Mouse (Mus musculus) myocyte (in vitro differentiated cells): ENCODE data around the gene Arhgap28.

Source experiments
- E2F4 ChIP-seq: IDR thresholded peaks from one replicate; pipeline ENCODE4 v1.6.1; 2011; ENCODE audit warnings: mild to moderate bottlenecking, control low read depth, moderate library complexity; ENCODE audit not compliant: insufficient read depth
- MAX ChIP-seq: IDR thresholded peaks from one replicate; pipeline ENCODE4 v1.6.1; 2011; ENCODE audit warnings: low read depth, mild to moderate bottlenecking, control low read depth
- POLR2A ChIP-seq: IDR thresholded peaks from one replicate; pipeline ENCODE4 v1.6.1; 2011; ENCODE audit warnings: low read depth, mild to moderate bottlenecking, control low read depth, moderate library complexity; ENCODE audit not compliant: insufficient read length
- POLR2AphosphoS2 ChIP-seq: IDR thresholded peaks from one replicate; pipeline ENCODE4 v1.6.1; 2011; ENCODE audit warnings: low read depth, control low read depth; ENCODE audit not compliant: insufficient read length
- REST ChIP-seq: IDR thresholded peaks from one replicate; pipeline ENCODE4 v1.6.1; 2011; ENCODE audit warnings: mild to moderate bottlenecking, control low read depth, moderate library complexity; ENCODE audit not compliant: insufficient read depth, insufficient read length
- SRF ChIP-seq: IDR thresholded peaks from one replicate; pipeline ENCODE4 v1.6.1; 2011; ENCODE audit warnings: low read depth; ENCODE audit not compliant: control insufficient read depth, insufficient read length
- TCF12 ChIP-seq: IDR thresholded peaks from one replicate; pipeline ENCODE4 v1.6.1; 2011; ENCODE audit warnings: mild to moderate bottlenecking, control low read depth; ENCODE audit not compliant: poor library complexity, insufficient read depth, severe bottlenecking
- TCF3 ChIP-seq: IDR thresholded peaks from one replicate; pipeline ENCODE4 v1.6.1; 2011; ENCODE audit warnings: low read depth, control low read depth; ENCODE audit not compliant: insufficient read length
- USF1 ChIP-seq: IDR thresholded peaks from one replicate; pipeline ENCODE4 v1.6.1; 2011; ENCODE audit warnings: low read depth, mild to moderate bottlenecking, control low read depth, moderate library complexity

- TF ChIP-seq MAX = no peak
- TF ChIP-seq POLR2A = no peak
- no peak for TF ChIP-seq REST
- no peak for TF ChIP-seq TCF3
- TF ChIP-seq USF1 = no peak
- no peak for TF ChIP-seq SRF
- TF ChIP-seq TCF12 = peak; percentile 65
- no peak for TF ChIP-seq E2F4
- no peak for TF ChIP-seq POLR2AphosphoS2
These were observed 1.0 kb downstream of the Arhgap28 start for GRCm38 (mm10) chr17:68002608-68003595.
